Mouse (Mus musculus) brain, embryonic 14.5 days (tissue): Measurements from ENCODE around the gene Gm20449.
"Not testable (repeated sequence)": the region's sequence is repeated elsewhere in the genome, so short reads cannot be mapped to it uniquely, and the experiment has no call there.

ENCODE experiments used
- CTCF ChIP-seq: fragments of 200-500 bp; IDR thresholded peaks from 2 replicates; pipeline ENCODE4 v1.5.1; 2012; ENCODE audit warnings: inconsistent platforms, mild to moderate bottlenecking, moderate library complexity, borderline replicate concordance; ENCODE audit not compliant: insufficient read depth, insufficient read length; ENCODE audit errors: extremely low read depth
- POLR2A ChIP-seq: fragments of 200-500 bp; IDR thresholded peaks from 2 replicates; pipeline ENCODE4 v1.6.1; 2012; ENCODE audit warnings: mild to moderate bottlenecking, inconsistent platforms, borderline replicate concordance; ENCODE audit not compliant: poor library complexity, insufficient read depth, insufficient read length, severe bottlenecking; ENCODE audit errors: extremely low read depth

GRCm38 (mm10) chr7:41448596-41448995, 50.6 kb downstream of the Gm20449 start, which contains the start of gene Vmn2r57:
- TF ChIP-seq CTCF, POLR2A: not testable (repeated sequence)
